Mouse (Mus musculus) bone marrow macrophage, adult 2 months (primary cell): ENCODE measurements around the gene Rapgef6. TPM values are rescaled to one million over a fixed set of nuclear protein-coding genes. Genes with fewer than 3 reads are reported as not detected.

Source experiments
- H3K27ac ChIP-seq: 2 replicates; pipeline ENCODE4 v1.5.1; 2012; ENCODE audit warnings: low read depth, low read length; ENCODE audit not compliant: insufficient read depth
- H3K4me1 ChIP-seq: 2 replicates; pipeline ENCODE4 v1.6.1; 2012; ENCODE audit warnings: low read length; ENCODE audit not compliant: control insufficient read depth, insufficient read depth
- H3K4me3 ChIP-seq: 2 replicates; pipeline ENCODE4 v1.5.1; 2012; ENCODE audit warnings: mild to moderate bottlenecking, low read length, moderate library complexity; ENCODE audit not compliant: insufficient read depth
- CTCF ChIP-seq: IDR thresholded peaks from 2 replicates; pipeline ENCODE4 v1.5.1; 2012; ENCODE audit warnings: low read depth, mild to moderate bottlenecking, low read length, moderate library complexity
- POLR2A ChIP-seq: IDR thresholded peaks from 2 replicates; pipeline ENCODE4 v1.6.1; 2012; ENCODE audit warnings: mild to moderate bottlenecking, low read depth, low read length, borderline replicate concordance
- polyA plus RNA-seq: library from polyadenylated mRNA; stranded (reverse); fragments of >200 nt; gene quantifications from 2 replicates; pipeline ENCODE4 v1.2.4, GENCODE M21; 2012; ENCODE audit not compliant: missing spikeins, insufficient read depth, insufficient read length

Rapgef6 gene
- polyA plus RNA-seq, 1 experiment: 25.4 TPM

- no peak overlapping the region for H3K4me3 ChIP-seq
- no peak overlapping the region for H3K27ac ChIP-seq
- TF ChIP-seq POLR2A: no peak
- no peak for TF ChIP-seq CTCF
Measured at GRCm38 (mm10) chr11:54708153-54708552, 185.5 kb downstream of the Rapgef6 start.

GRCm38 (mm10) chr11:54709645-54710044 lies 187.0 kb downstream of the Rapgef6 start:
- Histone ChIP-seq H3K4me1 (peaks cover 12% of the 10 kb centered on the region), H3K4me3 (no peak overlapping the region), H3K27ac (no peak overlapping the region)
- TF ChIP-seq CTCF (no peak), POLR2A (no peak)

More at GRCm38 (mm10) chr11:54708153-54708552, 185.5 kb downstream of the Rapgef6 start:
- peaks cover 12% of the 10 kb centered on the region for H3K4me1 ChIP-seq

GRCm38 (mm10) chr11:54710512-54711293 lies 188.1 kb downstream of the Rapgef6 start:
- peaks cover 12% of the 10 kb centered on the region for H3K4me1 ChIP-seq
- no peak overlapping the region for H3K4me3 ChIP-seq
- H3K27ac ChIP-seq: no peak overlapping the region
- TF ChIP-seq CTCF: no peak
- no peak for TF ChIP-seq POLR2A

- TF ChIP-seq CTCF (no peak), POLR2A (no peak)
- Histone ChIP-seq H3K4me3 (no peak overlapping the region), H3K4me1 (peaks cover 12% of the 10 kb centered on the region), H3K27ac (no peak overlapping the region)
Measured at GRCm38 (mm10) chr11:54712849-54713248, 190.2 kb downstream of the Rapgef6 start.

GRCm38 (mm10) chr11:54717893-54718292 lies 195.2 kb downstream of the Rapgef6 start:
- Histone ChIP-seq H3K4me3 (no peak overlapping the region), H3K27ac (no peak overlapping the region), H3K4me1 (no peaks in the 10 kb centered on the region)
- no peak for TF ChIP-seq CTCF
- TF ChIP-seq POLR2A: no peak

- no peak overlapping the region for H3K4me3 ChIP-seq
- H3K27ac ChIP-seq: no peak overlapping the region
- TF ChIP-seq CTCF: no peak
- no peak for TF ChIP-seq POLR2A
- no peaks in the 10 kb centered on the region for H3K4me1 ChIP-seq
Measured at GRCm38 (mm10) chr11:54718601-54719000, 196.0 kb downstream of the Rapgef6 start.

- no peak for TF ChIP-seq CTCF
- TF ChIP-seq POLR2A: no peak
- no peak overlapping the region for H3K4me3 ChIP-seq
- peaks cover 22% of the 10 kb centered on the region for H3K4me1 ChIP-seq
- no peak overlapping the region for H3K27ac ChIP-seq
Measured at GRCm38 (mm10) chr11:54722057-54722456, 199.4 kb downstream of the Rapgef6 start.

- peaks cover 43% of the 10 kb centered on the region for H3K4me1 ChIP-seq
- no peak overlapping the region for H3K27ac ChIP-seq
- no peak overlapping the region for H3K4me3 ChIP-seq
- TF ChIP-seq CTCF: no peak
- no peak for TF ChIP-seq POLR2A
Measured at GRCm38 (mm10) chr11:54724353-54725034, 201.8 kb downstream of the Rapgef6 start.

- peak overlapping the region; percentile 91 for H3K27ac ChIP-seq
- peaks cover 51% of the 10 kb centered on the region for H3K4me1 ChIP-seq
- TF ChIP-seq CTCF (no peak), POLR2A (no peak)
- no peak overlapping the region for H3K4me3 ChIP-seq
Measured at GRCm38 (mm10) chr11:54726571-54727062, 204.0 kb downstream of the Rapgef6 start.

- peak overlapping the region; percentile 91 for H3K27ac ChIP-seq
- peaks cover 51% of the 10 kb centered on the region for H3K4me1 ChIP-seq
- H3K4me3 ChIP-seq: no peak overlapping the region
- TF ChIP-seq CTCF (no peak), POLR2A (no peak)
Measured at GRCm38 (mm10) chr11:54727327-54727901, 204.8 kb downstream of the Rapgef6 start.
